Mouse (Mus musculus) frontal cortex, postnatal 36 days (tissue): Measurements from ENCODE around the gene Spty2d1.

Experiments used
- DNase-seq, 2 experiments: peaks; one replicate each; pipeline ENCODE4 v3.0.0; 2022; ENCODE audit warnings: low spot score in 2 of 2

Spty2d1 gene

GRCm38 (mm10) chr7:47022482-47022881 lies 14.3 kb upstream of the Spty2d1 start:
- no peak for DNase-seq

- no peak for DNase-seq
These were observed 12.7 kb upstream of the Spty2d1 start for GRCm38 (mm10) chr7:47020956-47021355.

GRCm38 (mm10) chr7:47019641-47020040 lies 11.4 kb upstream of the Spty2d1 start:
- DNase-seq, result peak; percentile 35 to 68

- DNase-seq, result no peak
These were observed 8.9 kb upstream of the Spty2d1 start for GRCm38 (mm10) chr7:47017146-47017545.

GRCm38 (mm10) chr7:47016602-47017001 lies 8.4 kb upstream of the Spty2d1 start:
- no peak for DNase-seq

- peak; percentile 61 to 75 for DNase-seq
These were observed 7.3 kb upstream of the Spty2d1 start for GRCm38 (mm10) chr7:47015390-47016065.

GRCm38 (mm10) chr7:47014564-47015389 lies 6.6 kb upstream of the Spty2d1 start:
- no peak for DNase-seq

- no peak for DNase-seq
These were observed 5.0 kb upstream of the Spty2d1 start for GRCm38 (mm10) chr7:47013131-47013767.

- DNase-seq, result no peak
These were observed 418 bp downstream of the Spty2d1 start for GRCm38 (mm10) chr7:47007818-47008167.

- no peak for DNase-seq
These were observed 966 bp downstream of the Spty2d1 start for GRCm38 (mm10) chr7:47007109-47007780.

- no peak for DNase-seq
These were observed 4.6 kb downstream of the Spty2d1 start for GRCm38 (mm10) chr7:47003411-47004115.

GRCm38 (mm10) chr7:47001900-47002275 lies 6.3 kb downstream of the Spty2d1 start:
- DNase-seq, result no peak

- DNase-seq, result no peak
These were observed 6.9 kb downstream of the Spty2d1 start for GRCm38 (mm10) chr7:47001125-47001899.

GRCm38 (mm10) chr7:47000644-47000983 lies 7.6 kb downstream of the Spty2d1 start:
- no peak for DNase-seq

- DNase-seq, result no peak
These were observed 8.1 kb downstream of the Spty2d1 start for GRCm38 (mm10) chr7:46999983-47000643.

- no peak for DNase-seq
These were observed 9.3 kb downstream of the Spty2d1 start for GRCm38 (mm10) chr7:46998942-46999341.

GRCm38 (mm10) chr7:46997644-46998395 lies 10.4 kb downstream of the Spty2d1 start:
- no peak for DNase-seq

- DNase-seq, result no peak
These were observed 11.2 kb downstream of the Spty2d1 start for GRCm38 (mm10) chr7:46997008-46997407.

- DNase-seq, result no peak
These were observed 12.7 kb downstream of the Spty2d1 start for GRCm38 (mm10) chr7:46995558-46995957.

GRCm38 (mm10) chr7:46993079-46993478 lies 15.1 kb downstream of the Spty2d1 start:
- DNase-seq, result no peak
